Comparison of ENCODE assay signal across 25 mouse cellular contexts in genomic region chr12:71430331-71430730, GRCm38 (mm10).
A peak's percentile ranks its signal among the peaks of the same experiment; 100 is the strongest.
DNase-seq lines count a peak whose midpoint lies in the region; ATAC-seq and TF ChIP-seq lines count a peak whose summit lies in the region.
"Had no signal": no experiment of that assay in that cellular context is flagged by ENCODE, and none has a peak within 500 bp of the region (broad histone marks: within the 10 kb centered on the region; RNA-seq: fewer than 3 reads in every experiment).

No protein-coding gene starts in this region.

- no peak overlapping the region for H3K9ac ChIP-seq in forebrain, embryonic 14.5 days (ENCODE audit: low read length)
- H3K9ac ChIP-seq in forebrain, embryonic 11.5 days (ENCODE audit: low read length), result no peak overlapping the region
- H3K9ac ChIP-seq in hindbrain, embryonic 15.5 days, result no peak overlapping the region
- H3K9ac ChIP-seq in hindbrain, postnatal 0 days (replicated peaks; ENCODE audit: low read length), result no peak overlapping the region
- no peak overlapping the region for H3K9ac ChIP-seq in neural tube, embryonic 13.5 days
- H3K9ac ChIP-seq: embryonic facial prominence, embryonic 15.5 days; limb, embryonic 12.5 days; liver, embryonic 13.5 days had no signal

- peak; percentile 47 for DNase-seq in forebrain, embryonic 14.5 days (ENCODE audit: low spot score)
- no peak for DNase-seq in forebrain, embryonic 11.5 days (ENCODE audit: low spot score)
- no peak for DNase-seq in hindbrain, postnatal 0 days (ENCODE audit: low spot score)
- no peak for DNase-seq in neural tube, embryonic 10.5 days (ENCODE audit: extremely low spot score, low spot score)
- no peak for DNase-seq in heart, adult 8-10 months (ENCODE audit: low spot score)
- DNase-seq: adrenal gland, adult 2 months; B cell, adult 2 months; gastrocnemius, adult 2 months; layer of hippocampus, postnatal 36 days; liver, embryonic 13.5 days; lung, adult 2 months; lung, postnatal 36 days; right cerebral cortex, postnatal 14 days; thymus, adult 2 months; thymus, postnatal 4 days had no signal

- no peaks in the 10 kb centered on the region for H3K9me3 ChIP-seq in forebrain, embryonic 14.5 days (replicated peaks; ENCODE audit: control insufficient read depth, low read length)
- no peaks in the 10 kb centered on the region for H3K9me3 ChIP-seq in forebrain, embryonic 11.5 days (ENCODE audit: control insufficient read depth, low read length)
- H3K9me3 ChIP-seq in hindbrain, embryonic 15.5 days, result no peaks in the 10 kb centered on the region
- no peaks in the 10 kb centered on the region for H3K9me3 ChIP-seq in hindbrain, postnatal 0 days (ENCODE audit: low read length)
- no peaks in the 10 kb centered on the region for H3K9me3 ChIP-seq in neural tube, embryonic 13.5 days
- H3K9me3 ChIP-seq: embryonic facial prominence, embryonic 15.5 days; G1E; limb, embryonic 12.5 days; liver, embryonic 13.5 days; megakaryocyte, embryonic 14.5 days had no signal

- no peak overlapping the region for H3K4me2 ChIP-seq in forebrain, embryonic 14.5 days (ENCODE audit: low read length)
- H3K4me2 ChIP-seq in forebrain, embryonic 11.5 days (ENCODE audit: low read depth, low read length, severe bottlenecking), result no peak overlapping the region
- H3K4me2 ChIP-seq in hindbrain, embryonic 15.5 days, result no peak overlapping the region
- H3K4me2 ChIP-seq in hindbrain, postnatal 0 days (ENCODE audit: low read depth, low read length), result no peak overlapping the region
- no peak overlapping the region for H3K4me2 ChIP-seq in neural tube, embryonic 13.5 days
- H3K4me2 ChIP-seq: embryonic facial prominence, embryonic 15.5 days; limb, embryonic 12.5 days; liver, embryonic 13.5 days had no signal

- no peaks in the 10 kb centered on the region for H3K27me3 ChIP-seq in forebrain, embryonic 14.5 days (replicated peaks; ENCODE audit: control insufficient read depth, insufficient read depth, low read length)
- H3K27me3 ChIP-seq in forebrain, embryonic 11.5 days (ENCODE audit: control insufficient read depth, insufficient read depth, low read length), result no peaks in the 10 kb centered on the region
- no peaks in the 10 kb centered on the region for H3K27me3 ChIP-seq in hindbrain, embryonic 15.5 days
- no peaks in the 10 kb centered on the region for H3K27me3 ChIP-seq in hindbrain, postnatal 0 days (ENCODE audit: insufficient read depth, low read length)
- peaks cover 8% of the 10 kb centered on the region; the same call in 1 of the 2 replicates for H3K27me3 ChIP-seq in neural tube, embryonic 13.5 days
- H3K27me3 ChIP-seq: CH12.LX; embryonic facial prominence, embryonic 15.5 days; liver, embryonic 13.5 days; Patski had no signal

- WGBS in forebrain, embryonic 14.5 days, result 31% methylated on average over 11 of the region's 11 CpGs
- 49% methylated on average over 11 of the region's 11 CpGs for WGBS in forebrain, embryonic 11.5 days
- 44% methylated on average over 11 of the region's 11 CpGs for WGBS in hindbrain, embryonic 15.5 days
- whole genome bisulfite sequencing in hindbrain, postnatal 0 days, result 45% methylated on average over 11 of the region's 11 CpGs
- WGBS in neural tube, embryonic 13.5 days, result 46% methylated on average over 11 of the region's 11 CpGs

- peaks cover 15% of the 10 kb centered on the region; the same call in 1 of the 2 replicates for H3K4me1 ChIP-seq in forebrain, embryonic 14.5 days (ENCODE audit: control insufficient read depth, insufficient read depth, low read length)
- 0 out of 2 replicates have a peak, but pooled peaks cover 4% of the 10 kb centered on the region for H3K4me1 ChIP-seq in forebrain, embryonic 11.5 days (replicated peaks; ENCODE audit: control insufficient read depth, insufficient read depth, low read length)
- peaks cover 23% of the 10 kb centered on the region for H3K4me1 ChIP-seq in hindbrain, embryonic 15.5 days (replicated peaks)
- peaks cover 4% of the 10 kb centered on the region; the same call in 1 of the 2 replicates for H3K4me1 ChIP-seq in hindbrain, postnatal 0 days (ENCODE audit: insufficient read depth, low read length)
- peaks cover 48% of the 10 kb centered on the region for H3K4me1 ChIP-seq in neural tube, embryonic 13.5 days (replicated peaks)
- H3K4me1 ChIP-seq: liver, embryonic 13.5 days; megakaryocyte, embryonic 14.5 days had no signal

- H3K36me3 ChIP-seq in forebrain, embryonic 14.5 days (ENCODE audit: control insufficient read depth, insufficient read depth, low read length), result no peaks in the 10 kb centered on the region
- H3K36me3 ChIP-seq in forebrain, embryonic 11.5 days (ENCODE audit: control insufficient read depth, insufficient read depth, low read length), result no peaks in the 10 kb centered on the region
- no peaks in the 10 kb centered on the region for H3K36me3 ChIP-seq in hindbrain, embryonic 15.5 days
- no peaks in the 10 kb centered on the region for H3K36me3 ChIP-seq in hindbrain, postnatal 0 days (ENCODE audit: insufficient read depth, low read length)
- no peaks in the 10 kb centered on the region for H3K36me3 ChIP-seq in neural tube, embryonic 13.5 days
- H3K36me3 ChIP-seq: embryonic facial prominence, embryonic 15.5 days; G1E; limb, embryonic 12.5 days; liver, embryonic 13.5 days had no signal

- no peak for ATAC-seq in forebrain, embryonic 14.5 days
- no peak for ATAC-seq in forebrain, embryonic 11.5 days (replicated peaks; ENCODE audit: low FRiP score)
- ATAC-seq in hindbrain, embryonic 15.5 days (ENCODE audit: low FRiP score, low read depth), result no peak
- ATAC-seq in hindbrain, postnatal 0 days, result no peak
- ATAC-seq in neural tube, embryonic 13.5 days (ENCODE audit: low read depth), result no peak
- ATAC-seq: intestine, embryonic 16.5 days; Patski had no signal

- TF ChIP-seq CTCF in hindbrain, postnatal 0 days (IDR thresholded peaks at IDR 0.05; ENCODE audit: low read depth), result no peak

- no peak overlapping the region for H3K4me3 ChIP-seq in forebrain, embryonic 14.5 days (ENCODE audit: low read depth, low read length)
- no peak overlapping the region for H3K4me3 ChIP-seq in forebrain, embryonic 11.5 days (ENCODE audit: low read depth, low read length)
- no peak overlapping the region for H3K4me3 ChIP-seq in hindbrain, embryonic 15.5 days
- no peak overlapping the region for H3K4me3 ChIP-seq in hindbrain, postnatal 0 days (ENCODE audit: low read length)
- H3K4me3 ChIP-seq in neural tube, embryonic 13.5 days, result no peak overlapping the region
- H3K4me3 ChIP-seq: embryonic facial prominence, embryonic 15.5 days; gastrocnemius, adult 2 months; limb, embryonic 12.5 days; liver, embryonic 13.5 days; megakaryocyte, embryonic 14.5 days had no signal

- H3K27ac ChIP-seq in forebrain, embryonic 14.5 days (ENCODE audit: low read depth, low read length), result no peak overlapping the region
- no peak overlapping the region for H3K27ac ChIP-seq in forebrain, embryonic 11.5 days (ENCODE audit: low read depth, low read length)
- 0 out of 2 replicates have a peak overlapping the region, but pooled peaks have one; percentile 17 for H3K27ac ChIP-seq in hindbrain, embryonic 15.5 days (replicated peaks)
- no peak overlapping the region for H3K27ac ChIP-seq in hindbrain, postnatal 0 days
- H3K27ac ChIP-seq in neural tube, embryonic 13.5 days (replicated peaks), result peak overlapping the region; percentile 49; the same call in 1 of the 2 replicates
- H3K27ac ChIP-seq: embryonic facial prominence, embryonic 15.5 days; gastrocnemius, adult 2 months; limb, embryonic 12.5 days; liver, embryonic 13.5 days; stomach, postnatal 0 days had no signal

Comparison
In these comparisons a context has a peak if more than half of its experiments do, and no peak if none do; other contexts are left out.
1. H3K27ac ChIP-seq: peak in hindbrain, embryonic 15.5 days (single experiment) and neural tube, embryonic 13.5 days (single experiment); none in forebrain, embryonic 14.5 days (single experiment), forebrain, embryonic 11.5 days (single experiment) and hindbrain, postnatal 0 days (single experiment).